Comparison of ENCODE assay signal across 17 mouse cellular contexts in genomic region chr14:54416830-54417229, GRCm38 (mm10). TPM values are rescaled to one million over a fixed set of nuclear protein-coding genes. Genes with fewer than 3 reads are reported as not detected.
DNase-seq lines count a peak whose midpoint lies in the region; ATAC-seq and TF ChIP-seq lines count a peak whose summit lies in the region.
"Had no signal": no experiment of that assay in that cellular context is flagged by ENCODE, and none has a peak within 500 bp of the region (broad histone marks: within the 10 kb centered on the region; RNA-seq: fewer than 3 reads in every experiment).

No protein-coding gene starts in this region.

- intact Hi-C loops in gastrocnemius, postnatal 36 days (cut with DNase I) = loop anchor here (5.0 kb wide), 1 partner anchor 40 kb away; no protein-coding TSS in a partner anchor

- H3K27ac ChIP-seq in kidney, postnatal 0 days = no peak overlapping the region
- no peak overlapping the region for H3K27ac ChIP-seq in liver, embryonic 14.5 days
- H3K27ac ChIP-seq: hindbrain, embryonic 12.5 days; macrophage; midbrain, embryonic 13.5 days; stomach, postnatal 0 days had no signal

- no peak for DNase-seq in kidney, postnatal 0 days (ENCODE audit: low spot score)
- DNase-seq in kidney, adult 8-10 months = no peak
- DNase-seq in A20 (ENCODE audit: low read depth, low spot score) = peak; percentile 64
- no peak for DNase-seq in liver, embryonic 14.5 days (ENCODE audit: low read depth in 3 of 3, low spot score in 3 of 3)
- no peak for DNase-seq in cerebellum, adult 11-12 months
- DNase-seq in gastrocnemius, postnatal 36 days = no peak
- DNase-seq: adrenal gland, adult 2 months; cerebellum, postnatal 25 days; gastrocnemius, postnatal 14 days; layer of hippocampus, adult 9-11 months; right cerebral cortex, postnatal 25 days had no signal

- no peak for TF ChIP-seq EP300 in liver, embryonic 14.5 days (IDR thresholded peaks at IDR 0.05; ENCODE audit: low read depth)

- no peak overlapping the region for H3K9ac ChIP-seq in kidney, postnatal 0 days (ENCODE audit: low read depth, low read length)
- H3K9ac ChIP-seq in liver, embryonic 14.5 days (replicated peaks) = no peak overlapping the region
- H3K9ac ChIP-seq: hindbrain, embryonic 12.5 days; midbrain, embryonic 13.5 days had no signal

- 91% methylated on average over 4 of the region's 4 CpGs for WGBS in kidney, postnatal 0 days
- WGBS in liver, embryonic 14.5 days (ENCODE audit: insufficient replicate concordance) = 74% methylated on average over 4 of the region's 4 CpGs

- H3K36me3 ChIP-seq in kidney, postnatal 0 days (ENCODE audit: insufficient read depth, low read length) = no peaks in the 10 kb centered on the region
- peaks cover 6% of the 10 kb centered on the region; the same call in 1 of the 2 replicates for H3K36me3 ChIP-seq in E14TG2a.4 (ENCODE audit: insufficient read depth, low read length)
- H3K36me3 ChIP-seq in liver, embryonic 14.5 days (replicated peaks; ENCODE audit: control insufficient read depth, insufficient read depth, low read depth) = no peaks in the 10 kb centered on the region
- H3K36me3 ChIP-seq: hindbrain, embryonic 12.5 days; midbrain, embryonic 13.5 days had no signal

- H3K9me3 ChIP-seq in kidney, postnatal 0 days (replicated peaks; ENCODE audit: low read length) = no peaks in the 10 kb centered on the region
- H3K9me3 ChIP-seq in E14TG2a.4 (ENCODE audit: low read length) = no peaks in the 10 kb centered on the region
- H3K9me3 ChIP-seq in liver, embryonic 14.5 days (ENCODE audit: control insufficient read depth, low read length) = no peaks in the 10 kb centered on the region
- H3K9me3 ChIP-seq: hindbrain, embryonic 12.5 days; midbrain, embryonic 13.5 days had no signal

- H3K4me2 ChIP-seq in kidney, postnatal 0 days (ENCODE audit: low read length) = peak overlapping the region; percentile 37; the same call in 1 of the 2 replicates
- H3K4me2 ChIP-seq in liver, embryonic 14.5 days (ENCODE audit: low read depth) = peak overlapping the region; percentile 55

- H3K4me3 ChIP-seq in kidney, postnatal 0 days (replicated peaks; ENCODE audit: low read depth, low read length) = no peak overlapping the region
- peak overlapping the region; percentile 82 for H3K4me3 ChIP-seq in E14TG2a.4 (replicated peaks; ENCODE audit: low read length)
- H3K4me3 ChIP-seq in liver, embryonic 14.5 days (ENCODE audit: insufficient read depth in 1 of 2, low read depth in 2 of 2, low read length in 2 of 2) = no peak overlapping the region
- H3K4me3 ChIP-seq: hindbrain, embryonic 12.5 days; midbrain, embryonic 13.5 days had no signal

- TF ChIP-seq CTCF in kidney, postnatal 0 days (IDR thresholded peaks at IDR 0.05; ENCODE audit: low read depth) = no peak
- no peak for TF ChIP-seq CTCF in E14TG2a.4 (conservative IDR thresholded peaks at IDR 0.05; ENCODE audit: low read length)
- no peak for TF ChIP-seq CTCF in liver, embryonic 14.5 days (IDR thresholded peaks at IDR 0.05; ENCODE audit: low read depth)

- H3K27me3 ChIP-seq in kidney, postnatal 0 days (ENCODE audit: insufficient read depth, low read length) = no peaks in the 10 kb centered on the region
- no peaks in the 10 kb centered on the region for H3K27me3 ChIP-seq in E14TG2a.4 (ENCODE audit: insufficient read depth, low read length)
- H3K27me3 ChIP-seq in liver, embryonic 14.5 days (ENCODE audit: control insufficient read depth, insufficient read depth, low read length) = no peaks in the 10 kb centered on the region

- ATAC-seq in kidney, postnatal 0 days (replicated peaks; ENCODE audit: low FRiP score, low read depth) = no peak
- ATAC-seq in liver, embryonic 14.5 days (ENCODE audit: insufficient read depth) = no peak
- ATAC-seq: inflammation-experienced regulatory T-cells, adult 6 months had no signal

- peaks cover 27% of the 10 kb centered on the region for H3K4me1 ChIP-seq in kidney, postnatal 0 days (replicated peaks; ENCODE audit: insufficient read depth, low read length)
- peaks cover 62% of the 10 kb centered on the region for H3K4me1 ChIP-seq in E14TG2a.4 (replicated peaks; ENCODE audit: low read depth, low read length)
- peaks cover 0 to 16% of the 10 kb centered on the region in 2 experiments; a peak in 3 of 4 replicates for H3K4me1 ChIP-seq in liver, embryonic 14.5 days (replicated peaks; ENCODE audit: control insufficient read depth in 2 of 2, insufficient read depth in 2 of 2, low read length in 1 of 2)

RNA-seq across cellular contexts. Expression of gene Slc7a7, which starts 0.8 kb away (rescaled TPM):
- 27.8 and 36.4 TPM in 2 replicates for polyA plus RNA-seq in kidney, postnatal 0 days (2015; fragmentation: Nextera tagmentation; extraction: Ambion mirVana)
- polyA plus RNA-seq in liver, embryonic 14.5 days (2012; rRNA removed) = 7.8 and 8.7 TPM in 2 replicates
- 4.9 and 6.2 TPM in 2 replicates for polyA plus RNA-seq in liver, embryonic 14.5 days (2014; fragmentation: Nextera tagmentation; extraction: Ambion mirVana)
- total RNA-seq in gastrocnemius, postnatal 36 days (2021) = 1 to 10 TPM in 1 of 2 experiments, under 1 TPM in 1; 0.97 to 1.5 TPM

RNA-seq across cellular contexts. Expression of gene Mrpl52, which starts 9.9 kb away (rescaled TPM):
- polyA plus RNA-seq in kidney, postnatal 0 days (2015; fragmentation: Nextera tagmentation; extraction: Ambion mirVana) = 357 and 408 TPM in 2 replicates
- 107 and 177 TPM in 2 replicates for polyA plus RNA-seq in liver, embryonic 14.5 days (2012; rRNA removed)
- polyA plus RNA-seq in liver, embryonic 14.5 days (2014; fragmentation: Nextera tagmentation; extraction: Ambion mirVana) = 218 and 228 TPM in 2 replicates
- 10 to 100 TPM; 87.6 to 92.8 TPM for total RNA-seq in gastrocnemius, postnatal 36 days (2021)

RNA-seq across cellular contexts. Expression of gene Mmp14, which starts 14.6 kb away (rescaled TPM):
- polyA plus RNA-seq in kidney, postnatal 0 days (2015; fragmentation: Nextera tagmentation; extraction: Ambion mirVana) = 107 and 114 TPM in 2 replicates
- 17.7 and 19.0 TPM in 2 replicates for polyA plus RNA-seq in liver, embryonic 14.5 days (2012; rRNA removed)
- polyA plus RNA-seq in liver, embryonic 14.5 days (2014; fragmentation: Nextera tagmentation; extraction: Ambion mirVana) = 14.4 and 15.5 TPM in 2 replicates
- 10 to 100 TPM; 10.7 to 10.8 TPM for total RNA-seq in gastrocnemius, postnatal 36 days (2021)

RNA-seq across cellular contexts. Expression of gene Lrp10, which starts 47.1 kb away (rescaled TPM):
- 76.5 and 78.4 TPM in 2 replicates for polyA plus RNA-seq in kidney, postnatal 0 days (2015; fragmentation: Nextera tagmentation; extraction: Ambion mirVana)
- polyA plus RNA-seq in liver, embryonic 14.5 days (2012; rRNA removed) = 12.8 and 12.9 TPM in 2 replicates
- 11.1 and 17.2 TPM in 2 replicates for polyA plus RNA-seq in liver, embryonic 14.5 days (2014; fragmentation: Nextera tagmentation; extraction: Ambion mirVana)
- total RNA-seq in gastrocnemius, postnatal 36 days (2021) = 10 to 100 TPM; 34.2 to 36.1 TPM

RNA-seq across cellular contexts. Expression of gene Oxa1l, which starts 56.2 kb away (rescaled TPM):
- polyA plus RNA-seq in kidney, postnatal 0 days (2015; fragmentation: Nextera tagmentation; extraction: Ambion mirVana) = 57.6 and 66.5 TPM in 2 replicates
- polyA plus RNA-seq in liver, embryonic 14.5 days (2012; rRNA removed) = 27.9 and 29.8 TPM in 2 replicates
- polyA plus RNA-seq in liver, embryonic 14.5 days (2014; fragmentation: Nextera tagmentation; extraction: Ambion mirVana) = 17.4 and 20.1 TPM in 2 replicates
- total RNA-seq in gastrocnemius, postnatal 36 days (2021) = 10 to 100 TPM; 48.3 to 54.6 TPM
